Mouse (Mus musculus) bone marrow, adult 2 months (tissue): Measurements from ENCODE around the gene Zscan29. TPM values are rescaled to one million over a fixed set of nuclear protein-coding genes. Genes with fewer than 3 reads are reported as not detected.

Experiments used
- H3K27ac ChIP-seq: fragments of 200-500 bp; 2 replicates; pipeline ENCODE4 v1.5.1; 2012; ENCODE audit warnings: low read depth, mild to moderate bottlenecking, control low read depth, inconsistent platforms, low read length; ENCODE audit not compliant: control insufficient read depth, poor library complexity, insufficient read depth
- H3K4me1 ChIP-seq: fragments of 200-500 bp; 2 replicates; pipeline ENCODE4 v1.6.1; 2011; ENCODE audit warnings: low read length; ENCODE audit not compliant: control insufficient read depth, insufficient read depth
- H3K4me3 ChIP-seq: fragments of 200-500 bp; replicated peaks from 2 replicates; pipeline ENCODE3; 2011; ENCODE audit warnings: mild to moderate bottlenecking, low read depth, low read length, control low read depth; ENCODE audit not compliant: control insufficient read depth
- CTCF ChIP-seq: fragments of 200-500 bp; IDR thresholded peaks from 2 replicates; pipeline ENCODE4 v1.5.1; 2011; ENCODE audit warnings: low read length, control low read depth; ENCODE audit not compliant: control insufficient read depth, insufficient read depth
- POLR2A ChIP-seq: fragments of 200-500 bp; IDR thresholded peaks from 2 replicates; pipeline ENCODE4 v1.6.1; 2011; ENCODE audit warnings: low read depth, mild to moderate bottlenecking, control low read depth, low read length, borderline replicate concordance; ENCODE audit not compliant: control insufficient read depth
- WGBS: fragments of 180-500 bp; shearing (Covaris S2); methylation state at CpG from one replicate; pipeline ENCODE4 v1.1.7; 2018; 5-methylcytosine and 5-hydroxymethylcytosine counted together
- polyA plus RNA-seq: library from polyadenylated mRNA; stranded (reverse); fragments of >200 nt; gene quantifications from 2 replicates; pipeline ENCODE4 v1.2.4, GENCODE M21; 2011; ENCODE audit warnings: low replicate concordance; ENCODE audit not compliant: missing spikeins, insufficient read depth, insufficient read length

Gene Zscan29
- polyA plus RNA-seq, 1 experiment = 12.3 TPM

DNA sequence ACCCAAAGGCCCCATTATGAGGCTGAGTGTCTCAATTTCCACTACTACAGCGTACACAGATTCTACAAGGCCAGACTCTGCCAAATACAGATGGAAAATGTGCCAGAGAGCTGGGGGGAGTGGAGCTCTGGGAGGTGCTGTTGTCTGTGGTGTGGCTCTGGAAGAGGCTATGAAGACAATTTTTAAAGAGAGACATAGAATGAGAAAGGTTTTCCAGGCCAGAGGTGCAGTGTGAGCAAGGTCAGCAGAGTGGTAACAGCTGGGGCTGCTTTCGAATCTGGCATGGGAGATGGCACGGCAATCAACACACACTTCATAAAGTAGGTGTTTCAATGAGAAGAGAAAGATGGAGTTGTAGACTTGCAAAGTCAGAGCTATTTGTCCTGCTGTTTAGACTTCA is 51.7 kb downstream of the Zscan29 start:
- no peak for TF ChIP-seq POLR2A
- TF ChIP-seq CTCF = no peak
- 80% methylated on average over 3 of the region's 3 CpGs for WGBS
- Histone ChIP-seq H3K4me3 (no peak overlapping the region), H3K4me1 (no peaks in the 10 kb centered on the region), H3K27ac (no peak overlapping the region)

DNA sequence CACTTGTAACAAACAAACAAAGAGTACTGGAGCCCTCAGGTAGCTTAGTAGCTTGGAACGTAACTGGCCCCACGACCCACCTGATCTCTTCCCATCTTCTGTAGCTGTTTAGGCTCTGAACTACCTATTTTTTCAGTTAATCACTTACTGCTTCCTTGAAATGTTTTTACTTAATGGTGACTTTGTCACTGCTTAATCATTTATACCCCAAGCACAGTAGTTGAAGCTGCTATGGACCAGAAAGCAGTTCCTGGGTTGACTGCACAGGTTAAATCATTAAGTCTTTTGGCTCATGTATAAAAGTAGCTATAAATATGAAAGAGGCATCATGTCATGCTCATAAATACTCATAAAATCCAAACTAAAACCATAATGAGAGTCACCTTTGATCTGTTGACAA is 55.5 kb downstream of the Zscan29 start:
- no peak overlapping the region for H3K27ac ChIP-seq
- H3K4me3 ChIP-seq = no peak overlapping the region
- no peak for TF ChIP-seq POLR2A
- H3K4me1 ChIP-seq = no peaks in the 10 kb centered on the region
- 81% methylated on average over 2 of the region's 2 CpGs for WGBS

DNA sequence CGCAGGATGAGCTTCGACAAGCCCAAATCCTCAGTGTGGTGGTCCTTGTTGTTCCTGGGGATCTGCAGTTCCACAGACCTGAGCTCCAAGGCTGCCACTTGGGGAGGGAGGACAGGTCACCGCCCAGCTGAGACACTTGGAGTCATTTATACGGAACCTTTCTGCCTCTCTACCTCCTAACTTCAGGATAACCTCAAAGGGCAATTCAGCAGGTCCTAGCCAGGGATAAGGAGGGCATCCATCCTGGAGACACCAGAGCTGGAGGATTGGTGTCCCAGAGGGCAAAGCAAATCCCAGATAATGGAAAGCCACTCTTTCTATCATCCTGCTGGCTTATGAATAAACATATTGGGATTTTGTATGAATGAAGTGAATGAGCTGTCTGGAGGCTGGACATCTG is 61.2 kb downstream of the Zscan29 start, which contains the start of gene Tgm7:
Gene Tgm7, minus strand, starts transcription at position 101 of the 400 bp plus-strand sequence.
- WGBS = 84% methylated on average over 4 of the region's 4 CpGs
- H3K27ac ChIP-seq = no peak within 1 kb of the TSS
- TF ChIP-seq POLR2A (no peak), CTCF (no peak)
- H3K4me1 ChIP-seq = no peaks in the 10 kb centered on the region
- no peak within 1 kb of the TSS for H3K4me3 ChIP-seq

Other genes starting within 250 kb of the Zscan29 start
- gene Ubr1, start 200.4 kb downstream of the Zscan29 start, polyA plus RNA-seq = 9.9 and 20.4 TPM in 2 replicates
- gene Tmem62, start 194.1 kb downstream of the Zscan29 start, polyA plus RNA-seq = 2.7 and 4.0 TPM in 2 replicates
- gene Ccndbp1, start 162.7 kb downstream of the Zscan29 start, polyA plus RNA-seq = 79.1 and 115 TPM in 2 replicates
- 136 and 167 TPM in 2 replicates for gene Epb42, start 134.1 kb downstream of the Zscan29 start, polyA plus RNA-seq
- not detected in 2 replicates for gene Tgm5, start 85.3 kb downstream of the Zscan29 start, polyA plus RNA-seq
- not detected in 2 replicates for gene Tgm7, start 61.3 kb downstream of the Zscan29 start, polyA plus RNA-seq
- gene Adal, start 30.7 kb downstream of the Zscan29 start, polyA plus RNA-seq = 4.4 and 4.7 TPM in 2 replicates
- gene Lcmt2, start 30.5 kb downstream of the Zscan29 start, polyA plus RNA-seq = 1.3 and 5.4 TPM in 2 replicates
- gene Tubgcp4, start 471 bp downstream of the Zscan29 start, polyA plus RNA-seq = 12.1 and 17.0 TPM in 2 replicates
- 14.8 and 20.1 TPM in 2 replicates for gene Trp53bp1, start 100.3 kb upstream of the Zscan29 start, polyA plus RNA-seq
- gene Map1a, start 118.5 kb upstream of the Zscan29 start, polyA plus RNA-seq = 0.55 and 0.59 TPM in 2 replicates
- gene Ppip5k1, start 184.3 kb upstream of the Zscan29 start, polyA plus RNA-seq = 4.3 and 16.7 TPM in 2 replicates
- 4.2 TPM in 1 of 2 replicates, not detected in the other for gene Ckmt1, start 186.6 kb upstream of the Zscan29 start, polyA plus RNA-seq
- gene Strc, start 216.0 kb upstream of the Zscan29 start, polyA plus RNA-seq = not detected in 2 replicates
- 113 and 230 TPM in 2 replicates for gene Pdia3, start 242.7 kb upstream of the Zscan29 start, polyA plus RNA-seq
- gene Catsper2, start 242.7 kb upstream of the Zscan29 start, polyA plus RNA-seq = 0.70 and 0.87 TPM in 2 replicates